Mouse (Mus musculus) lung, postnatal 14 days (tissue): Measurements from ENCODE around the gene Grrp1.

ENCODE experiments used
- DNase-seq: peaks from one replicate; pipeline ENCODE4 v3.0.0; 2021

Gene Grrp1

DNA sequence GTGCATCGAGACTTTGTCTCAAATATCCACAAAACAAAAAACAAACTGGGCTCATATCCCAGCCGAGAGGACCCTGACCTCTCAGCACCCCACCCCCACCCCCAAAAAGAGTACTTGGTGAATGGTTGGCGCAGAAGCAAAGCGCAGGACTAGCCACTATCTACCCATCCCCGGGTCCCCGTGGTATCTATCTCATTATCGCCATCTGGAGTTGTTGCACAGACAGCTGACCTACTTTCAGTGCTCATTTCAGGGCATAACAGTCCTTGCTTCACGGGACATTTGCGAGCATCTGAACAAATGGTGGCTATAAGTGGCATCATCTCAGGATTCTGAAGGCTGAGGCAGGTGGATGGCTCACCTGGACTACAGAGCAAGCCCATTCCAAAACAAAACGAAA, 15.2 kb downstream of the Grrp1 start:
- no peak for DNase-seq

DNA sequence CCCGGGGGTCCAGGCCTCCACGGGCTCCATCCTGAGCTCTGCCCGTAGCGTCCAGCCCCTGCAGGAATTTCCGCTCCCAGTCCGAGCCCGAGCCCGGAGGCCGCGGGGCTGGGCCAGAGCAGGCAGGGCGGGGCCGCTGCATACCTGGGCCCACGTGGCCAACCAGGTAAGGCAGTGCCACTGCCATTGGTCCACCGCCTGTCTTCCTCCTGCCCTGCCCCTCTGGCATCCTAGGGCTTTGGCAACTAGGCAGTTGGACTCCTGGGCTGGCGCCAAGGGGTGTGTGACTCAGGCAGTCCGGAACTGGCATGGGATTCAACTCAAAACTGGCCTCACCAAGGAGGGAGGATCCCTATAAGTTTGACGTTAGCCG, 15.6 kb downstream of the Grrp1 start, which contains the start of gene Cnksr1:
Gene Cnksr1 (minus strand): TSS at position 121 of the 373 bp plus-strand sequence.
- peak; percentile 89 for DNase-seq

DNA sequence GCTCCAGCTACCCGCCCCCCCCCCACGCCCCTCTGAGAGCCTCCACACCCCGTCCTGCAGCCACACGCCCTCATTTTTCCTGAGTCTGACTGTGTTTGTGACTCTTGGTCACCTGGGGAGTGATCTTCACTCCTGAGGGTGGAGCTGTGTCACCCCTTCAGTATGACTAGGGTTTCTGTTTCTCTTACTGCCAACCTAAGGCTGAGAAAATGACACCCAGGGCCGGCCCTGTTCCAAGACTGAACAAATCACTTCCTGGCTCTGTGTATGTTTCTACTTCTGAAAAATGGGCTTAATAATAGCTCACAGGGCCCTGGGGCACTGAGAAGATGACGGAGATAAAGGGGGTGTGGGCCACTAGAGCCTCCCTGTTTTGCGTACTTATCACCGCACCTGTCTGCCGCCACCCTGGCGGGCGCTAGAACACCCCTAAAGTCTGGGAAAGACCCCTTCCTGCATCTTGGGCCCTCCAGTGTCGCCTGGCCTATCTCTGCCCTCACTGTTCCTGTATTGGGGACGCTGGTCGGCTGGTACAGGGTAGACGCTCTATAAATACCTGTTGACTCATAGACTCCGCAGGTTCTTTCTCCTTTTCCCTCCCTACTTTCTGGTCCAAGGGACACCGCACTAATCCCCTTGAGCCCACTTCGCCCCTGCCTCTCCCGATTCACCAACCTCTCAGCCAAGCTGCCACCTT, 16.2 kb downstream of the Grrp1 start:
- DNase-seq, result peak; percentile 8

DNA sequence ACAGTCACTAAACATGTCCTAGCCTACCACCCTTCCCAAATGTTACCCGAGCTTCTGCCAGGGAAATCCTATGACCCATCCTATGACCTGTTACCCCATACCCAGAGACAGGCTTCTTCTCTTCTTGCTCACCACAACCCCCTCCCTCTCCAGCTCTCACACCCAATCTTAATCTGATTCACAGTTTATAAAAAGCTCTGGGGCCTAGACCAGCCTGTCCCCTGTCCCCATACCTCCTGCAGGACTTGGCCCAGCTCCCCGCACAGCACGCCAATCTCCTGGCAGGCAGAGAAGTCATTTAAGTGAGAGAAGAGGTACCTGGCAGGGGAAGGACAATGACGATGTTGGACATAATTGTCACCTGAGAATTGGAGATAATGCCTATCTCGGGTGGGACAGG, 19.0 kb downstream of the Grrp1 start:
- no peak for DNase-seq

DNA sequence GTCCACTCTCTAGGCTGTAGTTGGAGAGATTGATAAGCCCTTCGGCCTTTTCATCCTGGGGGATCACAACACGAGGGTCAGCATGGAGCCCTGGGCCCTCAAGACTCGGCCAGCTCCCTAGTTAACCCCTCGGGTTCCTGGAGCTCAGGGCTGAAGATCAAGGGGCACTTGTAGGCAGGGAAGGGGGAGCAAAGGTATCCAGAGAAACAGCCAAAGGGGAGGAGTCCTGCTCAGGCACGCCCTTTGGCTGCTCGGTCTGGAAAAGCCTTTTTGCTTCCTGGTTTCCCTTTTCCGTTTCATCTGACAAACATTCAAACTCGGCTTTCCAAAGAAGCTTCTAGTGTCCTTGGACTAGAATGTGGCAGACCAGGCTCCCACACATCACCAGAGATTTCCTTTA, 23.5 kb downstream of the Grrp1 start:
- DNase-seq, result no peak

DNA sequence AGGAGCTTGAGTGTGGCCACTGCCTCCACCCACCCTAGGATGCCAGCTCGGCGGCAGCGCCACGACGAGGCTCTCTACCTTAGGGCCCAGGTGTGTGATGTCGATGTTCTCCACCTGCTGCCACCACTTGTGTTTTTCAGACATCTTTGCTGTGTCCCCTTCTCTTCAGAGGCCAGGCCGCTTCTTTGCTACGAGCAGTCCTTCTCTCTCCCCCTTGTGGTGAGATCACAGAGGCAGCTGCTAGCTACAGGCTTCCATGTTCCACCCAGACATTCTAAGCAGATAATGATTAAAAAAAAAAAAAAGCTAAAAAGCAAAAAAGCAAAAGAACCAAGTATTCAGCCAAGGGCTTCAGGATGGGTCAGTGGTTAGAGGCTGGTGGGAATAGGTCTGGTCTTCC, 26.7 kb downstream of the Grrp1 start, which contains the start of gene Catsper4:
Gene Catsper4 (minus strand): TSS at position 190 of the 400 bp plus-strand sequence.
- no peak for DNase-seq

DNA sequence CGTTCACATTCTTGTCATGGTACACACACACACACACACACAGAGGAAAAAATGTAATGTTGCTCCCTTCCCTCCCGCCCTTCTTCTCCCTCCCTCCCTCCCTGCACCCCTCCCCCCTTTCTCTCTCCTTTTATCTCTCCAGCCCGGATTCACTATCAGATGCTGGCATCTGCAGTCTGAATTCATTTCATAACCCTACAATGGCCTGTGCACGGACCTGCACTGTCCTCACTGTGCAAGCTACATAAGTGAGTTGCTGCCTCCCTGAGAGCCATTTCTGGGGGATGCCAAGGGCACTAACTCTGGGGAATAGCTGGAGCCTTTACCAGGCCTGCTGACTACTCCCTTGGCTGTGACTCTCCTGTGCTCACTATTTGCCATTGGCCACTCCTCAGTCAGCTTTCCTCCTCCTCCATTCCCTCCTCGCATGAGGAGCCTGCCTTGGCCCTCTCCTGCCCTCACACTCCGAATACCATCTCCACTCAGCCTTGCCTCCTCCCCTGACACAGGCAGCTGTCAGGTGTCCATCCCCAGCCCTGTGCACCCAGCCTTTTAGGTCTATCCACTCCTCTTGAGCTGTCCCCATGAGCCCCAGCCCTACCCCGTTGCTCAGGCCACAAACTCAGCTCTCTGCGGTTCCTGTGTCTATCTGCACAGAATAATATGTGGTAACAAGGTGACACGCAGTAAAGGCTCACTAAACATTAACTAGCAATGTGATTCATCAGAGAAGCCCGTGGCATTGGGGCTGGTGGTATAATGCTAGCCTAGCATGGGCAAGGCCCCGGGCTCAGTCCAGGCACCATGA, 30.9 kb downstream of the Grrp1 start:
- no peak for DNase-seq

DNA sequence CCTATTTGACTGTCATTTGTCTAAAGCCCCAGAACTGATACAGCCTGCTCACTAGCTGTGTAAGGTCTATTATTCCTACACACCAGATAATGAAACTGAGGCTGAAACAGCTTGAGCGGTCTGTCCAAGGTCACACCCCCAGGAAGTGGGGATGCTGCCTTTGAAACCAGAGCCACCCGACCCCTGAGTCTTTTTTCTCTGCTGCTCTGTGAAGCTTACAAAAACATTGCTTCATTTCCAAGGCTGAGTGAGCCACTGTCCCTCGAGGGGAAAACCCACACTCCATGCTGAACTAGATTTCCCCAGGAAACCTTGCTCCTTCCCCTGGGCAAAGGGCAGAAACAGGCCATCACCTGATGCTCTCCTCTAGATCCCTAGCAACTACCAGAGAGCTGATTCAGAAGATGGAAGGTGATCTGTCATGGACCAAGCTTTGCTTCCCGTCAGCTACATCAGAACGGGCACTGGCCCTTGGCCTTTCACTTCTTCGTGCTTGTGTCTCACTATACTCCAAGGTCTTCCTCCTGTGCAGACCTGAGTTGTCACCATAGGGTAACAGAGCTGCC, 47.3 kb downstream of the Grrp1 start:
- DNase-seq, result no peak

DNA sequence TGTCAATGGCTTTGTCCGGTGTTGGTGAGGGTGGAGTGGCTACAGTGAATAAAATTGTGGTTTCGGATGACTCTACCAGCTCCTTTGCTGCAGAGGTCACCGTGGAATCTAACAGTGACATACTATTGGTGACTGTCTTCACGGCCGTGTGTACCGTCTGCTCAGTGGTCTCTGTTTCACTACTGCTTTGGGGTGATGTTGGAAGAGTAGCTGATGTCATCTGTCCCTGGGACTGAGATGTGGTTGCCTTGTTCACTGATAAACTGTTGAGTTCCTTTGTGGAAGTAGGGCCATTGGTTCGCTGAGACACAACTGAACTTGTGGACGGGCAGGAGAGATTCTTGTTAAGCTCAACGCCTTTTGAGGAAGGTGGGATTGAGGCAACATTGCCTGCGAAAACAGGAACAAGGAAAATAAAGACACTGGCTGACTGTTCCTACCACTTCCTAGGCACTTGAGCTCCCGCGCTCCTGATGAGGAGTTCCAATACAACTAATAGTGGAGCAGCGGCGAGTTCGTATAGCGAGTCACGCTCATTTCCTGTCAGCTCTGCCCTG, 50.5 kb downstream of the Grrp1 start:
- no peak for DNase-seq

DNA sequence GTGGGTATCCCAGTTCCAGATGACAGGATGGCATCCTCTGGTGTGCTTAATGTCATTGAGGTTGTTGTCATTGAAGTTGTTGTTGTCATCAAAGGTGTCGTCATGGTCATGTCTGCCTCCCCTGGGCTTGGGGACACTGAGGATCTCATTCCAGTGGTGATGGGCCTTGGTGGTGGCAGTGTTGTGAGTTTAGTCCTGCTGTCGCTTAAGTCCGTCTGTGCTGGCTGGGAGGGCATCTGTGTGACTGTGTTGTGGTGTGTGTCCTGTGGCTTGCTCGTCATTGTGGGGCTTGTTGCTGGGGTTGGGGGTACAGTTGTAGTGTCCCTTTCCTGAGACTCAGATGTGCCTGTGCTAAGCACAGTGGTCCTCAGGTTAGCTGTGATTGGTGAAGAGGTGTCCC, 51.0 kb downstream of the Grrp1 start, which contains the start of gene Gm7534:
Gene Gm7534 (minus strand): TSS at position 101 of the 400 bp plus-strand sequence.
- DNase-seq, result no peak
